ENCODE assay signal across 1 mouse cellular context in genomic region chr16:18159255-18159654, GRCm38 (mm10).
TF ChIP-seq lines count a peak whose summit lies in the region.

No protein-coding gene starts in this region.

TF ChIP-seq in MEL, 35 proteins besides CTCF, POLR2A, EP300 and RAD21 (continued from another document):
- TF ChIP-seq SMC3 (IDR thresholded peaks at IDR 0.05; ENCODE audit: low read depth, low read length) (no peak), ZC3H11A (IDR thresholded peaks at IDR 0.05; ENCODE audit: low read depth, low read length) (no peak)
